Mouse (Mus musculus) liver, embryonic 13.5 days (tissue): ENCODE measurements around the gene 5730455P16Rik. TPM values are rescaled to one million over a fixed set of nuclear protein-coding genes. Genes with fewer than 3 reads are reported as not detected.
A peak's percentile ranks its signal among the peaks of the same experiment; 100 is the strongest.
"Not testable (repeated sequence)": the region's sequence is repeated elsewhere in the genome, so short reads cannot be mapped to it uniquely, and the experiment has no call there.

Source experiments
- ATAC-seq: fragments of 200-750 bp; cut with Nextera tagmentation; 2 replicates; pipeline ENCODE4 v1.8.0; 2017; ENCODE audit warnings: low read depth, mild to moderate bottlenecking, moderate number of reproducible peaks, moderate library complexity
- DNase-seq: peaks from one replicate; pipeline ENCODE4 v3.0.0; 2022
- H3K27ac ChIP-seq: fragments of 300-500 bp; sonication (generic); 2 replicates; pipeline ENCODE4 v1.5.1; 2015; ENCODE audit warnings: moderate library complexity, mild to moderate bottlenecking, inconsistent platforms
- H3K27me3 ChIP-seq: fragments of 300-500 bp; sonication (generic); 2 replicates; pipeline ENCODE4 v1.6.1; 2015; ENCODE audit warnings: mild to moderate bottlenecking, inconsistent platforms
- H3K36me3 ChIP-seq: fragments of 300-500 bp; sonication (generic); 2 replicates; pipeline ENCODE4 v1.6.1; 2015; ENCODE audit warnings: mild to moderate bottlenecking, inconsistent platforms
- H3K4me1 ChIP-seq: fragments of 300-500 bp; sonication (generic); replicated peaks from 2 replicates; pipeline ENCODE4 v1.6.1; 2015; ENCODE audit warnings: inconsistent platforms
- H3K4me2 ChIP-seq: fragments of 300-500 bp; sonication (generic); 2 replicates; pipeline ENCODE4 v1.6.1; 2015; ENCODE audit warnings: inconsistent platforms, mild to moderate bottlenecking, moderate library complexity
- H3K4me3 ChIP-seq: fragments of 300-500 bp; sonication (generic); replicated peaks from 2 replicates; pipeline ENCODE4 v1.5.1; 2015; ENCODE audit warnings: mild to moderate bottlenecking, inconsistent platforms
- H3K9ac ChIP-seq: fragments of 300-500 bp; sonication (generic); 2 replicates; pipeline ENCODE4 v1.6.1; 2015; ENCODE audit warnings: mild to moderate bottlenecking, inconsistent platforms
- H3K9me3 ChIP-seq: fragments of 300-500 bp; sonication (generic); replicated peaks from 2 replicates; pipeline ENCODE4 v1.6.1; 2016; ENCODE audit warnings: inconsistent platforms
- WGBS: fragments of 180-500 bp; shearing (Covaris S2); methylation state at CpG from one replicate; pipeline ENCODE4 v1.1.7; 2015; ENCODE audit not compliant: insufficient replicate concordance; 5-methylcytosine and 5-hydroxymethylcytosine counted together
- polyA plus RNA-seq: library from polyadenylated mRNA; unstranded; fragments of >200 nt; fragmentation: Nextera tagmentation; extraction: Ambion mirVana; gene quantifications from 2 replicates; pipeline ENCODE4 v1.2.1, GENCODE M21; 2015

The 5730455P16Rik gene
- polyA plus RNA-seq, 1 experiment from 2014 or later, result 8.1 TPM

DNA sequence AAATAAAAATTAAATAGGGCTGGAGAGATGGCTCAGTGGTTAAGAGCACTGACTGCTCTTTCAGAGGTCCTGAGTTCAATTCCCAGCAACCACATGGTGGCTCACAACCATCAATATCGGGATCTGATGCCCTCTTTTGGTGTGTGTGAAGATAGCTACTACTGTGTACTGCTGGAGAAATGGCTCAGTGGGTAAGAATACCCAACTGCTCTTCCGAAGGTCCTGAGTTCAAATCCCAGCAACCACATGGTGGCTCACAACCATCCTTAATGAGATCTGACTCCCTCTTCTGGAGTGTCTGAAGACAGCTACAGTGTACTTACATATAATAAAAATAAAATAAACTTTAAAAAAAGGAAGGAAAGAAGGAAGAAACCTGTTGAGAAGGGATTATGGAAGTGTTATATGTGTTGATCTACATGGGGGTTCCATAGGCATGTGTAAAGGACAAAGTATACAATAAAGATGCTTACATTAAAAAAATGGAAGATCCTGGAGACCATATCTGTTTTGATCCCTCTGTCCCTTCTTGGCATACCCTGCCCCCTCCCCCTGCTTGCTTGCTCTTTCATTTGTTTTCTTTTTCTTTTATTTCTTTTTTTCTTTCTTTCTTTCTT is 726 bp upstream of the 5730455P16Rik start:
- Histone ChIP-seq H3K9ac (peak overlapping the region; percentile 87), H3K27ac (peak overlapping the region; percentile 88), H3K36me3 (peaks cover 17% of the 10 kb centered on the region), H3K4me3 (peak overlapping the region; percentile 84), H3K4me2 (peak overlapping the region; percentile 89), H3K4me1 (peaks cover 33% of the 10 kb centered on the region)
- 52% methylated on average over 2 of the region's 2 CpGs for WGBS
- not testable (repeated sequence) for ATAC-seq, H3K9me3 ChIP-seq, H3K27me3 ChIP-seq, DNase-seq

DNA sequence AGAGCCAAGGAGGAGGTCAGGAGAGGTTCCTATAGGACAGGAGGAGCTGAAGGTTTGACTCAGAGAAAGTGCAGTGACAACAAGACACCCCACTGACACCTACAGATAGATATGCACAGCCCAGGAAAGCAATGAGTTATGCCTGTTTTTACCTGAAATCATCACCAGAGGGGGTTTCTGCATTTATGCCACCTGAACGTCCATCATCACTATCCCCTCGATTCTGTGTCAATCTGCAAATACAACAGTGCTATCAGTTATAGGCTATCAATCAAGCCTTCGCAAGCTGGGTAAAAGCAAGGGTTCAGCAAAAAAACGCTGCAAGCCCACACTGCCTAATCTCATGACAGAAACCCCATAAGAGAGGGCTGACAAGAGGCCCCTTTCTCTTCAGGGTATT is 1.2 kb downstream of the 5730455P16Rik start:
- no peaks in the 10 kb centered on the region for H3K9me3 ChIP-seq
- H3K4me2 ChIP-seq, result peak overlapping the region; percentile 89
- H3K4me3 ChIP-seq, result peak overlapping the region; percentile 84
- no peak for ATAC-seq
- H3K27me3 ChIP-seq, result no peaks in the 10 kb centered on the region
- peak overlapping the region; percentile 87; the same call in 1 of the 2 replicates for H3K9ac ChIP-seq
- peaks cover 27% of the 10 kb centered on the region for H3K36me3 ChIP-seq
- H3K4me1 ChIP-seq, result peaks cover 25% of the 10 kb centered on the region
- H3K27ac ChIP-seq, result no peak overlapping the region
- 47% methylated on average over 4 of the region's 4 CpGs for WGBS
- DNase-seq, result no peak

DNA sequence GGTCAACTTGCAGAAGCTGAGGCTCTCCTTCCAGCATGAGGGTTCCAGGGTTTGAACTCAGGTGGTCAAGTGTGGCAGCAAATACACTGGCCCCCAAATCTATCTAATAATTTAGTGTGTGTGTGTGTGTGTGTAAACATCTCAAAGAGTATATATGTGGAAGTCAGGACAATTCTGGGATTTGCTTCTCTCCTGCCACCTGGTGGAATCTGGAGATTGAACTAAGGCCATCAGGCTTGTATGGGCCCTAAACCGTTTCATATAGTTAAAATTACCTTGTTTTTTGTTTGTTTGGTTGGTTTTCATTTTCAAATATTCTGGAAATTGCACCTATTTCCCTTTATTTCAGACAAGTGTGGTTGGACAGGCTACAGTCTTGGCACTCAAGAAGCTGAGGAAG is 8.9 kb downstream of the 5730455P16Rik start:
- no peak overlapping the region for H3K4me2 ChIP-seq
- H3K9ac ChIP-seq, result no peak overlapping the region
- 80% methylated on average over 1 of the region's 1 CpGs for WGBS
- no peak overlapping the region for H3K4me3 ChIP-seq
- H3K4me1 ChIP-seq, result no peaks in the 10 kb centered on the region
- H3K9me3 ChIP-seq, result no peaks in the 10 kb centered on the region
- no peak for ATAC-seq
- H3K27me3 ChIP-seq, result no peaks in the 10 kb centered on the region
- H3K27ac ChIP-seq, result no peak overlapping the region
- DNase-seq, result no peak
- peaks cover 62% of the 10 kb centered on the region for H3K36me3 ChIP-seq

DNA sequence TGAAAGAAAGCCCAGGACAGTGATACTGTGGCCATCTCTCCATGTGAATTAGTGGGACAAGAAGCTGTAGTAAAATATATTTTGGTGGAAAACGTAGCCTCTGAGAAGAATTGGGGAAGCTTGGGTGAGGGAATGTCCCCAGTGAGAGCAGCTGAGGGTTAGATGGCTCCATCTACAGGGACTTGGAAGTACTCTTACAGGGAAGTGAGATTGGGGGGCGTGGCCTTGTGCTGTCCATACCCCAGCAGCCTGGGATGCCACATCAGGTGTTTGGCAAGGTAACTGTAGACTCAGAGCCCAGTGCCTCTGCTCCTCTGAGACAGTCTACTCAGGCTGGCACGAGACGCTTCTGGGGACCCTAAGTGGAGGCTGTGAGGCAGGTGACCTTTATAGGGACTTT is 23.0 kb downstream of the 5730455P16Rik start:
- Histone ChIP-seq H3K36me3 (no peaks in the 10 kb centered on the region), H3K27me3 (no peaks in the 10 kb centered on the region), H3K4me1 (no peaks in the 10 kb centered on the region), H3K9me3 (no peaks in the 10 kb centered on the region), H3K9ac (no peak overlapping the region), H3K4me3 (no peak overlapping the region), H3K4me2 (no peak overlapping the region), H3K27ac (no peak overlapping the region)
- no peak for ATAC-seq
- 27% methylated on average over 4 of the region's 4 CpGs for WGBS
- DNase-seq, result no peak

DNA sequence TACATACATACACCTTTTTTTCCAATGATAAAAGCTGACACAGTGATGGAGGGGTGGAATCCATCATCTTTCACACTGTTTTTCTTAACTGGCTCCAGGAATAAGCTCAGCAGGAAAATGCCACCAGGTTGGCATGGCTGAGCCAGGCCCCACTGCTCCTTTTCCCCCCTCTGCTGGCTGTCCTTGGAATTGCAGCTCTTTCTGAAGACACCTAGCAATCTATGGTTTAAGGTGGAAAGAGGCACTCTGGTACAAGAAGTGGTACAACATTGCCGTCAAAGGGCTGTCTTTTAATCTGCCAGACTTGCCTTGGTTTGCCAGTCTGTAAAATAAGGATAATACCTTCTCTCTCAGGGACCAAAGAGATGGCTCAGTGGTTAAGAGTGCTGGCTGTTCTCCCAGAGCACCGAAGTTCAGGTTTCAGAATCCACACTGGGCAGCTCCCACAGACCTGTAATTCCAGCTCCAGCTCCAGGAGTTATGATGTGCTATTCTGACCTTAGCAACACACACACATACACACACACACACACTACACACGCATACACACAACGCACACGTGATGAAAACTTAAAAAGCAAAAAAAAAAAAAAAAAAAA is 25.9 kb downstream of the 5730455P16Rik start:
- H3K4me1 ChIP-seq, result no peaks in the 10 kb centered on the region
- DNase-seq, result peak; percentile 57
- H3K27ac ChIP-seq, result no peak overlapping the region
- H3K9me3 ChIP-seq, result no peaks in the 10 kb centered on the region
- H3K9ac ChIP-seq, result no peak overlapping the region
- H3K4me2 ChIP-seq, result no peak overlapping the region
- H3K4me3 ChIP-seq, result no peak overlapping the region
- H3K27me3 ChIP-seq, result no peaks in the 10 kb centered on the region
- WGBS, result 60% methylated on average over 5 of the region's 5 CpGs
- no peaks in the 10 kb centered on the region for H3K36me3 ChIP-seq
- no peak for ATAC-seq

DNA sequence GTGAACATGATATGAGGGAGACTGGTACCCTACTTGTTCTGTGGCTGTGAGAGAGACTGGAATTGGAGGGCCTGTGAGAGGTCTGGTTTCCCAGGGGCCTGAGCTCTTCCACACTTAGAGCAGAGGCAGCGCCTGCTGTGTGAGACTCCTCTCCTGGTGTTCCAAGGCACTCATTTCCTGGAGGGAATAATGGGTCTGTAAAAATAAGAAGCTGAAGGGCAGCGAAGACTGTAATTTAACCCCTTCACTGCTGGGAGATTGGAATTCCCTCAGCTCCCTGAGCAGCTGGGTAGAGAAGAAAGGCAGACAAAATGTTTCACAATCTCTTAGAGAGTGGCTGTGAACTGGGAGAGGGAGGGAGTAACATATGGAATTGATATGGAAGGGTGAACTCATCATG is 35.4 kb downstream of the 5730455P16Rik start:
- H3K9me3 ChIP-seq, result no peaks in the 10 kb centered on the region
- peaks cover under 1% of the 10 kb centered on the region; the same call in 1 of the 2 replicates for H3K27me3 ChIP-seq
- no peaks in the 10 kb centered on the region for H3K4me1 ChIP-seq
- no peak overlapping the region for H3K4me2 ChIP-seq
- H3K9ac ChIP-seq, result no peak overlapping the region
- ATAC-seq, result no peak
- no peaks in the 10 kb centered on the region for H3K36me3 ChIP-seq
- WGBS, result 21% methylated on average over 2 of the region's 2 CpGs
- no peak overlapping the region for H3K4me3 ChIP-seq
- no peak for DNase-seq
- no peak overlapping the region for H3K27ac ChIP-seq

DNA sequence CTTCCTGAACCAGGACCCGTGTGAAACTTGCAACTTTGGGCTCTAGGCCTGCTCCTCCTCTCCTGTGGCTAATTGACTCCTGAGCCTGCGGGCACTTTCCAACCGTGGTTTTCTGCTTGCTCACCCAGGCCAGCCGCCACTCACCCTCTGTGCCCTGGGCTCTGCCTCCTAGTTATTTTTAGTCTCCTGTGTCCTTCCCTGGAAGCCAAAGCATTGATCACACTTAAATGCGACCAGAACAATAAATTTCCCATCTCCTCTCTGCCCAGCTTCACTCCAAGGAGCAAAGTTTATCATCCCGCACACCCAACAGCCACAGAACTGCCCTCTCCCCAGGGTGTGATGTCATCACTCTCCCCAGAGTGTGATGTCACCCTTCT is 41.5 kb downstream of the 5730455P16Rik start:
- Histone ChIP-seq H3K4me2 (no peak overlapping the region), H3K4me1 (no peaks in the 10 kb centered on the region), H3K4me3 (no peak overlapping the region), H3K36me3 (no peaks in the 10 kb centered on the region), H3K27me3 (peaks cover 21% of the 10 kb centered on the region), H3K27ac (no peak overlapping the region), H3K9ac (no peak overlapping the region), H3K9me3 (no peaks in the 10 kb centered on the region)
- ATAC-seq (no peak), DNase-seq (no peak)
- 16% methylated on average over 6 of the region's 6 CpGs for WGBS

DNA sequence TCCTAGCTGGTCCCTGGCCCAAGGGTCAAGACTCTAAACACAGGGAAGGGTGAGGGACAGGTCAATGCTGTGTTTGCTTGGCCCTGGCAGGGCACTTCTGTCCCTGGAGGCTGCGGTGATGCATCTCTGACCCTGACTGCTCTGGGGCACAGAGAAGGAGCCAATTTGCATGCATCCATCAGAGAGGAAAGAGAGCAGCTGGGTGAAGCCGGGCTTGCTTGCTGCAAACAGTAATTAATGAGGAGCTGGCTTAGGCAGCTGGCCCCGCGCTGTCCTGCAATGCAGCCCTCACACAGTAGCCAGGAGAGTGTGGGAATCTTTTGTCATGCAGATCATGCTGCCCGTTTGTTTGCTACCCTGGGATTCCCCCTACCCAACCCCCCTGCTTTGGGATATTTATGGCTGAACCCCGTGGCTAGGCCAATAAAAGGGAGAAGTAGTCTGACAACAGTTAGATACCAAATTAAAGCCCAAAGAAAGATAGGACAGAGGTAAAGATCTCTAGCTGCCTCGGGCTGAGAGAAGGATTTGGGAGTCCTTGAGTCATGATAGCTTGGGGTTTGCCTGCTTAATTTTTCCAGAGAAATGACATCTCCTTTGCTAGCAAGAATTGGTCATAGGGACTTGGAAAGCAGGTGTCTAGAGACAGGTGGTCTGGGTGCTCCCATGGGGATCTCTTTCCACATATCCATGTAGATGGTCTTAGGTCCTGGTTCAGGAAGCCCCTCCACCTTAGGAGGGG is 42.1 kb downstream of the 5730455P16Rik start:
- Histone ChIP-seq H3K4me1 (no peaks in the 10 kb centered on the region), H3K27me3 (peaks cover 21% of the 10 kb centered on the region), H3K36me3 (no peaks in the 10 kb centered on the region), H3K9me3 (no peaks in the 10 kb centered on the region), H3K9ac (no peak overlapping the region), H3K27ac (no peak overlapping the region), H3K4me2 (no peak overlapping the region), H3K4me3 (no peak overlapping the region)
- ATAC-seq, result no peak
- 13% methylated on average over 7 of the region's 7 CpGs for whole genome bisulfite sequencing
- no peak for DNase-seq

DNA sequence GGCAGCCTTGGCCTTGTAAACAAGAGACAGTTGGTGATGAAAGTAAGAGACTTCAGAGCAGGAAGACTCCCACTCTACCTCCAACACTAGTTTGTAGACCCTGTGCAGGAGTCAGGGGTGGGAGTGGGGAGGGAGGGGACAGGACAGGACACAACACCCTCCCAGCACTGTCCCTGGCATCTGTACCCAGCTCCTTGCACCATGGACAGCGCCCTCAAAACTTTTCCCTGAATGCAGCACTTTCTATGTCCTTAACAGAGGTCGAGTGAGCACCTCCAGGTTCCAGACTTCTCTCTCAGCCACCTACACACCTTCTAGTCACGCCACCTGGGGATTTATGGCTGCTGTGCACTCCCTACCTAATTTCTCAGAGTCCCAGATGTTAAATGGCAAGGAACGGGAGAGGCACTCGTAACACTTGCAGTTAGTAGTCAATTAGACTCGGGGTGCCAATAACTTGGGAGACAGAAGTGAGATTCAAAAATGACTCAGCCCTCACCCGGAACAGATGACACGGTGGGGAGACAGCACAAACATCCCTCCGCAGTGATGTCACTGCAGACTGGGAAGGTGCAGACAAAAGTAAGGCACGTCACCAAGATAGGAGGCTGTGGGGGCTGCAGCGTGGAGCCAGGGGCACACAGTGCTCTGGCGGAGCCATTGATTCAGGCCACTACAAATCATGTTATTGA is 45.0 kb downstream of the 5730455P16Rik start:
- no peak overlapping the region for H3K9ac ChIP-seq
- H3K27ac ChIP-seq, result no peak overlapping the region
- no peak for DNase-seq
- no peaks in the 10 kb centered on the region for H3K4me1 ChIP-seq
- H3K4me3 ChIP-seq, result no peak overlapping the region
- peaks cover 21% of the 10 kb centered on the region for H3K27me3 ChIP-seq
- H3K36me3 ChIP-seq, result no peaks in the 10 kb centered on the region
- H3K4me2 ChIP-seq, result no peak overlapping the region
- no peaks in the 10 kb centered on the region for H3K9me3 ChIP-seq
- 52% methylated on average over 12 of the region's 12 CpGs for WGBS
- ATAC-seq, result no peak

DNA sequence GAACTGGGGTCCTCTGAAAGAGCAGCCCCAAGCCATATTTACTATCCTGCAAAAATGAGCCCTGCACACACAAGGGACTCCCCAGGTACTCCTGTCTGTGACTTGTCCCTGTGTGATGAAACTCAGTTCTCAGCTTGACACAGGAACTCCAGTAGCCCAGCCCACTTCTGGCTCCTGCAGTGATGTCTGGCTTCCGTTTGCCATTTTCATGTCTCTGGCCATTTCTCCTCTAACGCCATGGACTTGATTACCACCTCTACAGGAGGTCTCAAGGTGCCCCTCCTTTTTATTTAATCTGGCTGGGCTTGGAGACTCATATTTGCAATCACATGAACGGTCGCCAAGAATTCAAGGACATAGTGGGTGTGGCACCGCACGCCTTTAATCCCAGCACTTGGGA is 53.2 kb downstream of the 5730455P16Rik start:
- Histone ChIP-seq H3K4me1 (0 out of 2 replicates have a peak, but pooled peaks cover 4% of the 10 kb centered on the region), H3K4me3 (no peak overlapping the region), H3K27me3 (no peaks in the 10 kb centered on the region), H3K36me3 (no peaks in the 10 kb centered on the region), H3K9me3 (no peaks in the 10 kb centered on the region), H3K4me2 (no peak overlapping the region), H3K9ac (no peak overlapping the region), H3K27ac (no peak overlapping the region)
- DNase-seq (no peak), ATAC-seq (no peak)
- WGBS, result 69% methylated on average over 6 of the region's 6 CpGs

DNA sequence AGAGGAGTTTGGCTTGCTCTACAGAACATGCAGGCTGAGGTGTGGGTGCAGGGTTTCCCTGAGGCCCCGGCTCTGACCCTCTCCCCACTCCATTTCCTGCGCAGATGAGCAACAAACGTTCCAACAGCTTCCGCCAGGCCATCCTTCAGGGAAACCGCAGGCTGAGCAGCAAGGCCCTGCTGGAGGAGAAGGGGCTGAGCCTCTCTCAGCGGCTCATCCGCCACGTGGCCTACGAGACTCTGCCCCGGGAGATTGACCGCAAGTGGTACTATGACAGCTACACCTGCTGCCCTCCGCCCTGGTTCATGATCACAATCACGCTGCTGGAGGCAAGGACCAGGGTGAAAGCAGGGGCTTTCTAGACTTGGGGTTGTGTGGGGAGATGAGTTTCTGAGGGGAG is 54.6 kb downstream of the 5730455P16Rik start:
- DNase-seq (peak; percentile 15), ATAC-seq (no peak)
- Histone ChIP-seq H3K27ac (no peak overlapping the region), H3K4me1 (0 out of 2 replicates have a peak, but pooled peaks cover 4% of the 10 kb centered on the region), H3K27me3 (no peaks in the 10 kb centered on the region), H3K4me2 (no peak overlapping the region), H3K36me3 (no peaks in the 10 kb centered on the region), H3K9me3 (no peaks in the 10 kb centered on the region), H3K4me3 (no peak overlapping the region), H3K9ac (no peak overlapping the region)
- 21% methylated on average over 13 of the region's 13 CpGs for WGBS
